Mouse (Mus musculus): ENCODE data around the gene Prkab2. TPM values are rescaled to one million over a fixed set of nuclear protein-coding genes. Genes with fewer than 3 reads are reported as not detected.

Gene Prkab2
- polyA plus RNA-seq, 1 experiment = 11.6 TPM

- DNase-seq (ENCODE audit: low read depth) = no peak
Measured at GRCm38 (mm10) chr3:97691443-97692017, 33.5 kb downstream of the Prkab2 start.

DNA sequence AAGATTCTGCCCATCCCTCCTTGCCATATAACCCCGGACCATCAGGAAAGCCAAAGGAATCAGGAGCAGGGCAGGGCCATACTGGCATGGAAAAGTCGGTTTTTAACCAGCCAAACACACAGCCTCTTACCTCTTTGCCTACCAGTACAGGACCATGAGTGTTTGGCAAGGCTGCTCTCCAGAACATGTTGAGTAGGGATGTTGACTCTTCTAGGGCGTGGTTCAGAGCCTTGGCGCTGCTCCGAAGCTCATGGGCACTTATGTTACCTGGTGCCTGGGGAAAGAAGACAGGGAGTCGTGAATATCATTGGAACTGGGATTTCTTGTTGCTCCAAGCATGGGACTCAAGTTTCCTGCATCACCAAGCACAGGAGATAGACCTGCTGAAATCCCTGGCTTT is 35.8 kb downstream of the Prkab2 start:
- DNase-seq (ENCODE audit: low read depth) = no peak

DNA sequence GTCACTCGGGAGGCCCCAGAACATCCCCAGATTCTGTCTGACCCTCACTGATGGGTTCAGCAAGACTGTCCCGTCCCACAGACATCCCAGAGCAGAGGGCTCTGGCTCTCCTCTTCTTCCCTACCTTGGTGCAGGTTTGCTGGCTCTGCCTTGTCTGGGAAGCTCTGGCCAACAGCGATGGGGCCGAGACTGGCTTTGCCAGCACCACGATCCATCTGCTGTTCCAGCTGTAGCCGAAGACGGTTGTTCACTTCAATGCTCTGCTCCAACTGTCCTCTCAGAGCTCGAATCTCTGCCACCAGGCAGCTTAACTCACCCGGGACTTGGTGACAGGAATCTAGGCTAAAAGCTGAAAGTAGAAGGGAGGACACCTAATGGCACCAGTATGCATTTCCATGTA is 38.9 kb downstream of the Prkab2 start:
- DNase-seq (ENCODE audit: low read depth) = no peak

DNA sequence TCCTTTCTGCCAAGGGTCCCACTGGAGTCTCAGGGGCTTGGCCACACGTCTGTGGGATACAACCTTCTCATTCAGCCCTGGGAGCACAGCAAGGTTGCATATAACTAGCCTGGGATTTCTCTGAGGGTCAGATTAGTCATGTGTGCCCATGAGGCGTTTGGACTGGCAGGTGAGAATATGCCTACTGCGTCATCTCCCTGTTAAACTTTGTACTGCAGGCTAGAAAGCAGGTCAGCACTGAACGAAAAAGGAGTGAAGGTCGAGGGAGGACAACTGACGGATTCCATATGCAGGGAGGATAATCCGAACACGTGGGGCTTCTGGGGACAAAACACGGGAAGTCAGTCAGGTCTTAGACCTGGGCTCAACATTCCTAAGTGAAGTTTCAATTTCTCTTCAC is 39.3 kb downstream of the Prkab2 start:
- no peak for DNase-seq (ENCODE audit: low read depth)

DNA sequence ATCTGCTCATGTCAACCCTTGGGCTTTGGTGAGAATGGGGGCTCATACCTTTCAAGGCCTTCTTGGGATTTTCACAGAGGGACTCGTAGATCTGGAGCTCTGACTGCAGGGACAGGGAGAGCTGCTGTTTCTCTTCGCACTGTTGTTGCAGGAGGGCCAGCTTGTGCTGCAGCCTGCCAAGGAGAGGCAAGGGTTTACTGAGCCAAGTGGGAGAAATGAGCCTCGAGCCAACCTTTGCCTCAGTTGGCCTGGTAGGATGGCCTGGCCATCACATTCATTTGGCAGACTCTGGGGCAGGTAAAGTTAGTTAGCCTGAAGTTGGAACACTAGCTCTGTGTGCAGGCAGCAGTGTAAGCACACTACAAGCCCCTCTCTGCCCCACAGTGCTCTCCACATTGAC is 41.1 kb downstream of the Prkab2 start:
- DNase-seq (ENCODE audit: low read depth) = no peak

DNA sequence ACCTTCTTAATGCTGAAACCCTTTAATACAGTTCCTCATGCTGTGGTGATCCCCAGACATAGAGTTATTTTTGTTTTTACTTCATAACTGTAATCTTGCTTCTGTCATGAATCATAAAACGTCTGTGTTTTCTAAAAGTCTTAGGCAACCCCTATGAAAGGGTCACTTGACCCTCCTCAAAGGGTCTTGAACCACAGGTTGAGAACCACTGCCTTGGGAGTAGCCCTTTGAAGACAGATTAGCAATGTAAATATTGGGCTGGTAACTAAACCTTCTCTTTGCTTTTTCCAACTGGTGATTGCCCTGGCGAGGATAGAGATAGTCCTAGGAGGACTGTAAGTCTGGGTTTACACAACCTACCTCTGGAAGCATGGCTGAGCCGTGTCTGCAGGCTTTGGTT is 43.2 kb downstream of the Prkab2 start:
- DNase-seq (ENCODE audit: low read depth) = no peak

DNA sequence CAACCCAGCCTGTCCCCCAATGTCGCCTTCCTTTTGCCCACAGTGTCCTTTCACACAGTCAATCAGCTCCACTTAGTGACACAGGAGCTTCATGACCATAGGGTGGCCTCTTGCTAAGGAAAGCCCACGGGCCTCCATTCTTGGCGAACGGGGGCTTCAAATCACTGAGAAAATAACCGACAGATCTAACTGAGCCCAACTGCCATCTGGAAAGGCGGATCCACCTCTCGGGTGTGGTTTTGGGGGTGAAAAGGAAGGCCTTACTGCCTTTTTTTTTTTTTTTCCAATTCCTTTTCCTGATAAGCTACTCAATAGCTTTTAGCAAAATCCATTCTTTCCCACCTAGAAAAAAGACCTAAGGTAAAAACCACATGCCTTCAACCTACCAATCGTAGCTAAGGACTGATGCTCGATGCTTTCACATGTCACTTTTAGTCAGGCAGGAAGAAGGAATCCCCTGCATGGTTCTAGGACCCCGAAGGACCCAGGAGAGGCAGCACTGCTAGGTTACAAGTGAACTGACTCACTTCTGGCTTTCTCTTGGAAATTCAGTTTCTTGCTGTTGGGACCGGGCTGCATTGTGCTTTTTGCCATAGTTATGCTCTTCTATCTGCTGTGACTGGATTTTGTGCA is 44.6 kb downstream of the Prkab2 start:
- no peak for DNase-seq (ENCODE audit: low read depth)

GRCm38 (mm10) chr3:97705508-97705907 is 47.5 kb downstream of the Prkab2 start:
- DNase-seq (ENCODE audit: low read depth) = no peak

DNA sequence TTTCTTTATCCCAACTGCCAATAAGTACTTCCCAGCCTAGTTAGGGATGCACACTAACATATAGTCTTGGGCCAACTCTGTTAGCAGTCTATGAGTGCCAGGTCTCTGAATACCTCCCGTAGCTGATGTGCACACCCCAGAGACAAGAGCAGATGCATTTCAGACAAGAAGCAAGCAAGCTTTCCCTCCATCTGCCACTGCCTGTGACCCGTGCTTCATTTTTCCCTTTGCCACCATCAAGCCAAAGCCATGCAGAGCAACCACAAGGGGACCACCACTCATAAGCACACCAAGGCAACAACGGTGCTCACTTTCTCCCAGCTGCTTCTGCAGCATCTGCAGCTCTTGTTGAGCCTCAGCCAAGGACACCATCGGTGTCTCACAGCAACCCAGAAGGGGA is 48.6 kb downstream of the Prkab2 start:
- no peak for DNase-seq (ENCODE audit: low read depth)

GRCm38 (mm10) chr3:97710134-97710533 is 52.1 kb downstream of the Prkab2 start:
- DNase-seq (ENCODE audit: low read depth) = no peak

DNA sequence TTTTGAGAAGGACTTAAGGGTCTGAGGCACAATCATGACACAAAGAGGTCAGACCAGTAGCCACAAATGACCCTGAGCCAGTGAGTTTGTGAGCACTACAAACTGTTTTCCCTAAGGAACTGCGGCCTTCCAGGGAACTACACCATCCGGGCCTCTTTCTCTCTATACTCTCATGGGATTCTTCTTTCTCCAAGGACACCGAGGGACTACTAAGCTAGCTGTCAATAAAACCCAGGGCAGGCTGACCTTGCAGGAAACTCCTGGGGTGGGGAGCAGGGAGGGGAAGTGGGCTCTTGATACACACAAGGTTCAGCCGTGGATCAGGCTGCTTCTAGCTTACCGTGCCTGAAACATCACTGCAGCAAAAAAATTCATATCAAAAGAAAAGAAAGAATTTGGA is 52.9 kb downstream of the Prkab2 start:
- no peak for DNase-seq (ENCODE audit: low read depth)

DNA sequence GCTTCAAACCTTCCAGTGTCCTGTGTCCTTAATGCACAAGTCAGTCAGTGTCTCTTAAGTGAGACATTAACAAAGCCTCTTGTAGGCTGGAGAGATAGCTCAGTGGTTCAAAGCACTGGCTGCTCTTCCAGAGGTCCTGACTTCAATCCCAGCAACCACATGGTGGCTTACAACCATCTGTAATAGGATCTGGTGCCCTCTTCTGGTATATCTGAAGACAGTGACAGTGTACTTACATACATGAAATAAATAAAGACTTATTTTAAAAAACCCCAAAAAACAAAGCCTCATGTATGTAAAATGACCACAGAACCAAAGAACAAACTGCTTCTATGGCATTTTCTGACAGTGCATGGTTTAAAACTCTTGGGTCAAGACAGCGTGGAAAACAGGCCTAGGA is 57.9 kb downstream of the Prkab2 start:
- no peak for DNase-seq (ENCODE audit: low read depth)

DNA sequence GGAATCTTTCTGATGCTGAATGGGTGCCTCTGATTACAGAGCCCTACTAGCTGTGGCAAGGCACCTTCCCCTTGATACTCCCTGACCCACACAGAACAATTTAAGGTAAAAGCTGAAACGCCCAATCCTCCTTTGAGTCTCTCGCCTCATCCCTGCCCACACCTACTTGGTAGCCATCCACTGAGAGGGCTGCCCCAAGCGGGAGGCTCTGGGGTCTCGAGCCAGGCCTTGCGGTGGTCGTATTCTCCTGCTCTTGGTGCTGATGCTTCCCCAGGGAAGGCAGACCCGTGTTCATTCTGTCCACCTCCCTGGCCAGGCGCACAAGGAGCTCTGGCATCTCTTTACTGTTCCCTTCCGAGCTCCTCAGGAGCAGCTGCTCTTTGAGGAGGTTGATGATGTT is 61.1 kb downstream of the Prkab2 start:
- no peak for DNase-seq (ENCODE audit: low read depth)

Other genes with a start within 250 kb of the Prkab2 start
- not detected in 2 replicates for gene Olfr1402, start 236.2 kb upstream of the Prkab2 start, polyA plus RNA-seq (2012; rRNA removed)
- 5.2 and 7.1 TPM in 2 replicates for gene Chd1l, start 48.0 kb upstream of the Prkab2 start, polyA plus RNA-seq (2012; rRNA removed)
- 6.4 and 10.1 TPM in 2 replicates for gene Fmo5, start 29.4 kb upstream of the Prkab2 start, polyA plus RNA-seq (2012; rRNA removed)
- gene Gm17651, start 16.5 kb downstream of the Prkab2 start, polyA plus RNA-seq (2012; rRNA removed) = not detected in 2 replicates
- 38.0 and 39.3 TPM in 2 replicates for gene Pde4dip, start 230.5 kb downstream of the Prkab2 start, polyA plus RNA-seq (2012; rRNA removed)
- 45.5 and 47.6 TPM in 2 replicates for gene Sec22b, start 243.0 kb downstream of the Prkab2 start, polyA plus RNA-seq (2012; rRNA removed)